Mouse (Mus musculus): ENCODE measurements around the gene Gm28372.

Gene Gm28372

GRCm38 (mm10) chr2:130450434-130450796, 45.4 kb downstream of the Gm28372 start:
- no peak for DNase-seq (ENCODE audit: low read depth, low spot score)

DNA sequence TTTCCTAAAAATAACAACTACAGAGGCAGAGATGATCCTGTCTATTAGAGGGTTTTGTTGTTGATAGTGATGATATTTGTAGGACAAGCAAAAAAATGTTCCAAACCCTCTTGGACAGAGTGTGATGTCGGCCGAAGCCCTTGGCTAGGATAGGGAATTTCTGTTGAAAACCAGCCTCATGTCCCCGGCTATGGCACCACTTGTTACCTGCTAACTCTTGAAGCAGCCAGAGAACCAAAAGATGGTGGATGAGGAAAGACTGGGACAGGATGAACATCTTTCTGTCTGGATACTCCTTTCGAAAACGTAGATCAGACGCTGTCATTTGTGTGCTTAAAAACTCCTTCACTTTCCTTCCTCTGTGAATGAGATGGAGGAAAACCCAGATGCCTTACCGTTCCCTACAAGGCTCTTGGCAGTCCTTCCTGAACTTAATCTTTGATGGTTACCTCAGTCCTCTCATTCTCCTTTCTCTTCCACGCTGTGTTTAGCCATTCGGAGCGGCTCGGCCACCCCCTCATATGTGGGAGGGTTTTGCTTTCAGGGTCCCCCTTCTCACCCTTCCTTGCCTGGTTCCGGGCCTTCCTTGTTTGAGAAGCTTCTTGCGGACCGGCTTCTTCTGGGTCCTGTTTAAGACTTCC, 46.2 kb downstream of the Gm28372 start:
- no peak for DNase-seq (ENCODE audit: low read depth, low spot score)

- peak; percentile 17 for DNase-seq (ENCODE audit: low read depth, low spot score)
Observed at GRCm38 (mm10) chr2:130451727-130452090, 46.7 kb downstream of the Gm28372 start.

DNA sequence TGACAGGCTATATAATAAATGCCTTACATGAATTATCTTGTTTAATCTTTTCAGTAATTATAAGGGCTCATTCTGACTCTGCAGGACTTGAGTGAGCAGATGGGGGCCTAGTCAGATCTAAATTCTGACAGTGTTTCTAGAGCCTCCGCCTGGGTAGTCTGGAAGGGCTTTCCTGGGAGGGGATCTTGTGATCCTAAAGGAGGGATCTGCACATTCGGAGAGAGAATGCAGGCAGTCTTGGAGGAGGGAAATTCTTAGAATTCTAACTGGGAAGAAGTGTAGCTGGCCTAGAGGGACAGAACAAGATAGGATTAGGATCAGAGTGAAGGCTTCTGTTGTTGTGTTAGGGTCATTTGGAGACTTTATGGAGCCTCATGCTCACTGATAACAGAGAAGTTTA, 47.2 kb downstream of the Gm28372 start:
- no peak for DNase-seq (ENCODE audit: low read depth, low spot score)

DNA sequence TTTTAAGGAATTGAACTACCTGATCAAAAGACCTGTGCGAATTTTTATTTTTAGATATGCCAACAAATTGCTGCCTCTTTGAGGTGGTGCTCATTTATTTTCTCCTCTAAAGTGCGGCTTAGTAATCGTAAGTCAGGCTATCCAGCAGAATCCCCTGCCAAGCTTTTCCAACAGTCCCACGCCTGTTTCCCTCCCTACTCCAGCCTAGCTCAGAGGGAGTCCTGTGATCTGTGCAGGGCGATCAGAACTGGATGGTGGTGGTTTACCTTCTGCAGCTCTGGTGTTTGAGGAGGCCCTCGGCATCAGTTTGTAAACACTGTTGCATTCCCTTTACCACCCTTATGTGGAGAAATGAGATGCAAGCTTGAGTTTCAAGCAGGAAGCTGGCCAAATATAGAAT, 48.4 kb downstream of the Gm28372 start:
- DNase-seq (ENCODE audit: low read depth, low spot score) = no peak

GRCm38 (mm10) chr2:130454748-130455370, 49.8 kb downstream of the Gm28372 start:
- no peak for DNase-seq (ENCODE audit: low read depth, low spot score)
